Mouse (Mus musculus) heart, embryonic 13.5 days (tissue): Measurements from ENCODE around the gene Lrfn3. TPM values are rescaled to one million over a fixed set of nuclear protein-coding genes. Genes with fewer than 3 reads are reported as not detected.

Source experiments
- ATAC-seq: fragments of 200-750 bp; cut with Nextera tagmentation; 2 replicates; pipeline ENCODE4 v1.8.0; 2017; ENCODE audit warnings: moderate TSS enrichment; ENCODE audit not compliant: insufficient number of reproducible peaks, low FRiP score, low TSS enrichment; ENCODE audit errors: extremely low read depth
- H3K27ac ChIP-seq: fragments of 300-500 bp; sonication (generic); replicated peaks from 2 replicates; pipeline ENCODE4 v1.5.1; 2015; ENCODE audit warnings: moderate library complexity, mild to moderate bottlenecking, inconsistent platforms
- H3K27me3 ChIP-seq: fragments of 300-500 bp; sonication (generic); replicated peaks from 2 replicates; pipeline ENCODE4 v1.6.1; 2015; ENCODE audit warnings: mild to moderate bottlenecking, inconsistent platforms
- H3K36me3 ChIP-seq: fragments of 300-500 bp; sonication (generic); 2 replicates; pipeline ENCODE4 v1.6.1; 2015; ENCODE audit warnings: mild to moderate bottlenecking, inconsistent platforms
- H3K4me1 ChIP-seq: fragments of 300-500 bp; sonication (generic); 2 replicates; pipeline ENCODE4 v1.6.1; 2015; ENCODE audit warnings: inconsistent platforms
- H3K4me2 ChIP-seq: fragments of 300-500 bp; sonication (generic); 2 replicates; pipeline ENCODE4 v1.6.1; 2015; ENCODE audit warnings: inconsistent platforms, mild to moderate bottlenecking, moderate library complexity
- H3K4me3 ChIP-seq: fragments of 300-500 bp; sonication (generic); 2 replicates; pipeline ENCODE4 v1.5.1; 2015; ENCODE audit warnings: moderate library complexity, mild to moderate bottlenecking, inconsistent platforms
- H3K9ac ChIP-seq: fragments of 300-500 bp; sonication (generic); 2 replicates; pipeline ENCODE4 v1.6.1; 2015; ENCODE audit warnings: inconsistent platforms, mild to moderate bottlenecking, moderate library complexity
- H3K9me3 ChIP-seq: fragments of 300-500 bp; sonication (generic); 2 replicates; pipeline ENCODE4 v1.6.1; 2016; ENCODE audit warnings: inconsistent platforms
- WGBS: fragments of 180-500 bp; shearing (Covaris S2); methylation state at CpG from one replicate; pipeline ENCODE4 v1.1.7; 2015; ENCODE audit warnings: mixed read lengths; 5-methylcytosine and 5-hydroxymethylcytosine counted together
- polyA plus RNA-seq: library from polyadenylated mRNA; unstranded; fragments of >200 nt; fragmentation: Nextera tagmentation; extraction: Ambion mirVana; gene quantifications from 2 replicates; pipeline ENCODE4 v1.2.1, GENCODE M21; 2015

Gene Lrfn3
- polyA plus RNA-seq = 1.9 TPM in 2 replicates

- under 1% methylated on average over 51 of the region's 55 CpGs for WGBS
- peaks cover 66% of the 10 kb centered on the region for H3K27me3 ChIP-seq
- no peaks in the 10 kb centered on the region for H3K9me3 ChIP-seq
- peak within 1 kb of the TSS; percentile 70 for H3K4me3 ChIP-seq
- no peak for ATAC-seq
- peak within 1 kb of the TSS; percentile 88 for H3K9ac ChIP-seq
- H3K4me1 ChIP-seq = peaks cover 23% of the 10 kb centered on the region
- no peak within 1 kb of the TSS for H3K27ac ChIP-seq
- H3K36me3 ChIP-seq = peaks cover 12% of the 10 kb centered on the region; the same call in 1 of the 2 replicates
- H3K4me2 ChIP-seq = peak within 1 kb of the TSS; percentile 81
These were observed at the start of gene Lrfn3 for GRCm38 (mm10) chr7:30362652-30363343. Gene Lrfn3, minus strand, starts transcription at chr7:30362772.

GRCm38 (mm10) chr7:30411023-30411422 is 48.5 kb upstream of the Lrfn3 start:
- Histone ChIP-seq H3K27ac (no peak overlapping the region), H3K9me3 (no peaks in the 10 kb centered on the region), H3K4me2 (no peak overlapping the region), H3K4me3 (no peak overlapping the region), H3K9ac (no peak overlapping the region), H3K4me1 (no peaks in the 10 kb centered on the region), H3K27me3 (peaks cover 8% of the 10 kb centered on the region; the same call in 1 of the 2 replicates), H3K36me3 (no peaks in the 10 kb centered on the region)
- WGBS = 68% methylated on average over 3 of the region's 3 CpGs
- no peak for ATAC-seq

DNA sequence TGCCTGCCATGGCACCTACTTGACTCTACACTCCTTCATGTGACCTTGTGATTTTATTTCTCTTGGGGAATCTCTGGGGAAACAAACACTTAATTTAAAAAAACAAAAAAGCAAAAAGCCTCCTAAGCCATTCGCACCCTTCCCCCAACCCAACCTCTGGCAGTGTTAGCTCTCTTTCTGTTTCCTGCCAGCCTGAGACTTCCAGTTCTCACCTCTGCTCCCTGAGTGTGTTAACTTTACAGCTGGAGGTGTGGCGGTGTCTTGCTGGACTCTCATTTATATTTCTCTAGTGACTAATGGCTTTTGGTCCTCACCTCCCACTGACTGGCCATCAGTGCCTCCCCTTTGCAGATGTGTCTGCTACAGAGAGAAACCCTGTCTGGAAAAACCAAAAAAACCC is 47.2 kb upstream of the Lrfn3 start:
- WGBS = 45% methylated on average over 2 of the region's 2 CpGs
- no peak for ATAC-seq
- no peak overlapping the region for H3K27ac ChIP-seq
- no peak overlapping the region for H3K4me2 ChIP-seq
- peaks cover 8% of the 10 kb centered on the region; the same call in 1 of the 2 replicates for H3K27me3 ChIP-seq
- H3K36me3 ChIP-seq = no peaks in the 10 kb centered on the region
- H3K9me3 ChIP-seq = no peaks in the 10 kb centered on the region
- H3K9ac ChIP-seq = no peak overlapping the region
- H3K4me3 ChIP-seq = no peak overlapping the region
- no peaks in the 10 kb centered on the region for H3K4me1 ChIP-seq

- no peak for ATAC-seq
- Histone ChIP-seq H3K4me3 (no peak overlapping the region), H3K9ac (no peak overlapping the region), H3K4me1 (no peaks in the 10 kb centered on the region), H3K4me2 (no peak overlapping the region), H3K27me3 (peaks cover 8% of the 10 kb centered on the region; the same call in 1 of the 2 replicates), H3K9me3 (no peaks in the 10 kb centered on the region), H3K36me3 (no peaks in the 10 kb centered on the region), H3K27ac (no peak overlapping the region)
- 76% methylated on average over 3 of the region's 3 CpGs for WGBS
These were observed 46.1 kb upstream of the Lrfn3 start for GRCm38 (mm10) chr7:30408639-30409038.

DNA sequence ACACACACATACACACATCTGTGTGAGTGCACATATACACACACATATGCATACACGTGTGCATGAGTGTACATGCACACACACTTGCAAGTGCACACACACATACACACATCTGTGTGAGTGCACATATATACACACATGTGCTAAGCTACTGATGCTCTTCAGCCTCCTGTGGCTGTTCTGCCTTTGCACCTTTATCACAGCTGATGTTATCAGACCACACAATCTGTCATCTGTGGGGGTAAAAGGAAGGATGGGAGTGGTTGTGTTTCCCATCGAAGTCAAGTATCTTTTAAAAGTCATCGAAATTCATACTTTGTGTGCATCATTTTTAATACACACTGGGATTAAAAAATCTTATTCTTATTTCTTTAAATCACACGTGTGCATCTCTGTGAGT is 39.8 kb upstream of the Lrfn3 start:
- H3K9ac ChIP-seq = no peak overlapping the region
- no peaks in the 10 kb centered on the region for H3K4me1 ChIP-seq
- ATAC-seq = no peak
- H3K4me3 ChIP-seq = no peak overlapping the region
- H3K9me3 ChIP-seq = no peaks in the 10 kb centered on the region
- WGBS = 53% methylated on average over 4 of the region's 4 CpGs
- H3K4me2 ChIP-seq = no peak overlapping the region
- H3K27me3 ChIP-seq = no peaks in the 10 kb centered on the region; the same call in 1 of the 2 replicates
- H3K36me3 ChIP-seq = no peaks in the 10 kb centered on the region
- H3K27ac ChIP-seq = no peak overlapping the region

DNA sequence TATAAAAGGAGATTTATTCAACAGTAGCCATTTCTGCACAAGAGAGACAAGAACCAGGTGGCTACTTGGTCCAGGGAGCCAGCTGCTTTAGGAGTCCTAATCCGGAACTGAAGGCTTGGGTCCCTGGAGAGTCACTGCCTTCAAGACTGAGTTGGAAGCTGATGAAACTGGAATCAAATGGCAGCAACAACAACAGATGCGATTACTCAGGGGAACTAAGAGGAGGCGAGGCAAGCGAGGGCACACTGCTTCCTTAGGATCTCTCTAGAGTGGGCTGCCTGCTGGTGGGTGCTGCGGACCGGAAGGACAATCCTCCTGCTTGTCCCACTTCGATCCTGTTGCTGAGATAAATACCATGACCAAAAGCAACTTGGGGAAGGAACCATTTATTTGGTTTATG is 37.1 kb upstream of the Lrfn3 start:
- 51% methylated on average over 7 of the region's 7 CpGs for WGBS
- Histone ChIP-seq H3K4me3 (no peak overlapping the region), H3K4me2 (no peak overlapping the region), H3K9me3 (no peaks in the 10 kb centered on the region), H3K27me3 (no peaks in the 10 kb centered on the region; the same call in 1 of the 2 replicates), H3K4me1 (no peaks in the 10 kb centered on the region), H3K36me3 (no peaks in the 10 kb centered on the region), H3K9ac (no peak overlapping the region), H3K27ac (no peak overlapping the region)
- ATAC-seq = no peak

GRCm38 (mm10) chr7:30394871-30395270 is 32.3 kb upstream of the Lrfn3 start:
- no peak overlapping the region for H3K4me3 ChIP-seq
- H3K9me3 ChIP-seq = no peaks in the 10 kb centered on the region
- 41% methylated on average over 2 of the region's 2 CpGs for WGBS
- no peak for ATAC-seq
- H3K4me1 ChIP-seq = no peaks in the 10 kb centered on the region; the same call in 1 of the 2 replicates
- H3K27me3 ChIP-seq = no peaks in the 10 kb centered on the region
- no peak overlapping the region for H3K9ac ChIP-seq
- no peaks in the 10 kb centered on the region for H3K36me3 ChIP-seq
- peak overlapping the region; percentile 63; the same call in 1 of the 2 replicates for H3K27ac ChIP-seq
- no peak overlapping the region for H3K4me2 ChIP-seq

- Histone ChIP-seq H3K9ac (no peak overlapping the region), H3K4me1 (no peaks in the 10 kb centered on the region; the same call in 1 of the 2 replicates), H3K4me2 (no peak overlapping the region), H3K4me3 (no peak overlapping the region), H3K27ac (peak overlapping the region; percentile 63), H3K9me3 (no peaks in the 10 kb centered on the region), H3K36me3 (no peaks in the 10 kb centered on the region), H3K27me3 (no peaks in the 10 kb centered on the region)
- WGBS = 33% methylated on average over 7 of the region's 11 CpGs
- ATAC-seq = peak; percentile 19; the same call in 1 of the 2 replicates
These were observed 31.8 kb upstream of the Lrfn3 start for GRCm38 (mm10) chr7:30394379-30394778.

- H3K36me3 ChIP-seq = no peaks in the 10 kb centered on the region
- H3K4me3 ChIP-seq = no peak overlapping the region
- H3K9me3 ChIP-seq = no peaks in the 10 kb centered on the region
- WGBS = 80% methylated on average over 4 of the region's 4 CpGs
- peak overlapping the region; percentile 63 for H3K27ac ChIP-seq
- H3K9ac ChIP-seq = no peak overlapping the region
- no peaks in the 10 kb centered on the region for H3K27me3 ChIP-seq
- H3K4me2 ChIP-seq = no peak overlapping the region
- H3K4me1 ChIP-seq = no peaks in the 10 kb centered on the region; the same call in 1 of the 2 replicates
- ATAC-seq = no peak
These were observed 31.1 kb upstream of the Lrfn3 start for GRCm38 (mm10) chr7:30393631-30394030.

DNA sequence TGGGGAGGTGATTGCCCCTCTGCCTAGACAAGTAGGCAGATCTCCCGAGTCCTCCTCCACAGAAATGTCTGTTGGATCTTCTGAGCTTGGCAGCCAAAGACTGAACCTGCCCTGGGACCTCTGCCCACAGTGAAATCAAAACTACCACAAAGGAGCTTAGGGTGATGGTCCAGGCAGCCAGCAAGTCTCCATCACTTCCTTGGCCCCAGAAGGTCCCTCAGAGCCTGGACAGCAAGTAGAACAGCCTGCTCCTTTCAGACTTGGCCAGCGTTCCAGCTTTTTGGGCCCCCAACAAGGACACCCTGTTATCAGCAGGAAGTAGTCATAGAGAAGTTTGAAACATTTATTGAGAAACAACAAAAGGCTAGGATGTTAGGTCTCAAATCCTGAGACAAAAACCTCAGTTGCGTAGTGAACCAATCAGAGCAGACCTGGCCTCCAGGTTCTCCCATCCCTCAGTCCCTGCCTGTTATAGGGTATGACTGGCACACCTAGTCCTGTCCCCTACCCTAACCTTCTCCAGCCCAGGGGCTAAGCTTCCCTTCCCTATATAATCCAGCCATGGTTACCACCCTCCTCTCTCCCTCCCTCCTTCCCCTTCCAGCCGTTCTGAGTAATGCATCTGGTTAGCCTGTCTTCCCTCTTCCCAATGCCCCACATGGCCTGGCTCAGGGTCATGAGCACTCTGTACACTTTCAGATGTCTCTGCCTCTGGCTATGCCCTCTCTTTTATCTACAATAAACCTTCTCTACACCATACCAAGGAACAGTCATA is 30.4 kb upstream of the Lrfn3 start:
- no peaks in the 10 kb centered on the region; the same call in 1 of the 2 replicates for H3K4me1 ChIP-seq
- H3K27ac ChIP-seq = no peak overlapping the region
- no peaks in the 10 kb centered on the region for H3K36me3 ChIP-seq
- H3K4me3 ChIP-seq = no peak overlapping the region
- H3K4me2 ChIP-seq = no peak overlapping the region
- WGBS = 59% methylated on average over 4 of the region's 4 CpGs
- no peak for ATAC-seq
- H3K9me3 ChIP-seq = no peaks in the 10 kb centered on the region
- no peak overlapping the region for H3K9ac ChIP-seq
- no peaks in the 10 kb centered on the region for H3K27me3 ChIP-seq

DNA sequence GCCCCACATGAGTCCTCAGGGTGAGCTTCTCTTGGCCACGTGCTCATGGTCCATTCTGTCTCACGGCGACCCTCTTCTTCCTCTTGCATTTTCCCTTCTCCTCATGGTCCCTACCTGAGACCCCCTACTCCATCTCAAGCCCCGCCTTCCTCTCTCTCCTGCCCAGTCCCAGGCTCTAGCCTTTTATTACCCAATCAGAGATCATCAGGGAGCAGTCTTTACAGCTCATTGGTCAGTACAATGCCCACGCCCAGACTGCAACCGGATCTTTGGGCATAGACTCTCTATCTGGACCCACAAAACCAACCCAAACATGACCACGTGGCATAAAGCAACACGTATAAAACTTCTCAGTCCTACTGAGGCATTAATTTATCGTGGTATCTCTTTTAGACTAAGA is 21.5 kb upstream of the Lrfn3 start:
- Histone ChIP-seq H3K27ac (no peak overlapping the region), H3K27me3 (0 out of 2 replicates have a peak, but pooled peaks cover 11% of the 10 kb centered on the region), H3K4me2 (no peak overlapping the region), H3K36me3 (no peaks in the 10 kb centered on the region), H3K9ac (no peak overlapping the region), H3K4me3 (no peak overlapping the region), H3K9me3 (no peaks in the 10 kb centered on the region), H3K4me1 (no peaks in the 10 kb centered on the region)
- WGBS = 82% methylated on average over 9 of the region's 9 CpGs
- no peak for ATAC-seq
